Mouse (Mus musculus): ENCODE data around the gene Srsf10. TPM values are rescaled to one million over a fixed set of nuclear protein-coding genes. Genes with fewer than 3 reads are reported as not detected.

Gene Srsf10
- polyA plus RNA-seq, 1 experiment from 2014 or later = 279 TPM

- ATAC-seq (ENCODE audit: low FRiP score, low read depth) = no peak
- WGBS = 16% methylated on average over 7 of the region's 7 CpGs
- H3K27ac ChIP-seq = no peak overlapping the region
Measured at GRCm38 (mm10) chr4:135857597-135858186, 2.1 kb downstream of the Srsf10 start.

DNA sequence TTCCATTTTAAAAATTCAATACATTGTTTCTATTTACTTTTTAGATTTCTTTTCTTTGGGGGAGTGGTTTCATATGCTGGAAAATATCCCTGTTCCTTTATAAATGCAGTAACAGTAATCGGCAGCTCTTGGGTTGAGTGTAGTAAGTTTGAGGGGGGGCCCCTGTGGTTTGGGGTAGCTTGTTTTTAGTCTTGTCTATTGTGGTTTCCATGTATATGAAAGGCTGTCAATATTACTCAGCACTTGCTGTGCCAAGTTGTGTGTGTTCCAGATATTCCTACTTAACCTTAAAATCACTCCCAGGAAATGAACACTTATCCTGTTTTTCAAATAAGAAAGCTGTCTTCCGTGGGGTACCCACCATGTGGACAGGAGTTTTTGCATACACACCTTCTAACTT, 13.4 kb downstream of the Srsf10 start:
- no peak overlapping the region for H3K4me2 ChIP-seq (replicated peaks)
- peaks cover 11% of the 10 kb centered on the region for H3K36me3 ChIP-seq
- peaks cover 20% of the 10 kb centered on the region for H3K4me1 ChIP-seq
- H3K27me3 ChIP-seq (replicated peaks) = no peaks in the 10 kb centered on the region
- no peak overlapping the region for H3K4me3 ChIP-seq
- H3K27ac ChIP-seq = no peak overlapping the region
- H3K9ac ChIP-seq = no peak overlapping the region
- ATAC-seq (ENCODE audit: low FRiP score, low read depth) = no peak
- WGBS = 78% methylated on average over 2 of the region's 2 CpGs
- H3K9me3 ChIP-seq = no peaks in the 10 kb centered on the region

More at GRCm38 (mm10) chr4:135857597-135858186, 2.1 kb downstream of the Srsf10 start:
- H3K4me1 ChIP-seq = peaks cover 24% of the 10 kb centered on the region
- H3K9me3 ChIP-seq = no peaks in the 10 kb centered on the region
- H3K36me3 ChIP-seq = no peaks in the 10 kb centered on the region; the same call in 1 of the 2 replicates
- peak overlapping the region; percentile 93 for H3K4me3 ChIP-seq
- H3K4me2 ChIP-seq (replicated peaks) = peak overlapping the region; percentile 78
- no peaks in the 10 kb centered on the region for H3K27me3 ChIP-seq (replicated peaks)
- peak overlapping the region; percentile 97 for H3K9ac ChIP-seq

DNA sequence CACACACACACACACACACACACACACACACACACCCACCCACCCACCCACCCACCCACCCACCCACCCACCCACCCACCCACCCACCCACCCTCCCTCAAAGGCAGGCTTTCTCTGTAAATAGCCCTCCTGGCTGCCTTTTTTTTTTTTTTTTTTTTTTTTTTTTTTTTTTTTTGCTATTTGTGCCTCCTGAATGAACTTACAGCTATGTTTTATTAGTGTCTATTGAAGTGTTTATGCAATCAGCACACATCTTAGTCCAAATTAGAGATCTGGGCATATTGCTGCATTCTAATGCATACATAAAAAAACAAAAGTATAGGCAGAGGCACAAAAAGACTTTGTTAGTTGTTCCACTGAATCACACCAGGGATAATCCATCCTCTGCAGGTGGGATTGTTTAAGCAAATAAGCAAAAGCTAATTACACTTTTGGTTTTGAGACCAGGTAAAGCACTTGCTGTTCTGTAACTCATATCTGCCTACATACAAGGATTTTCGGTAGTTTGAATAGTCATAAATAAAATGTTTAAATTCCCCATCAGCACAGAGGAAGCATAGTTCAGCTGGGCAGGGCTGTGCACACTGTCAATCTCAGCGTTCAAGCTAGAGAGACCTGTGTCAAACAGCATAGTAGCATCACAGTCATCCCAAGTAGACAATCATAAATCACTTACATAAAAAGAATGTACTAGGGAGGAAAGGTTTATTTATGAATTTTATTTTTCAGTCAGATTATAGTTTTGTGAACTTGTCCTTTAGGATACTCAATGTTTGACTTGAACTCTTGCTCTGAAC, 14.9 kb downstream of the Srsf10 start:
- Histone ChIP-seq H3K27me3 (replicated peaks) (no peaks in the 10 kb centered on the region), H3K27ac (no peak overlapping the region), H3K4me1 (peaks cover 34% of the 10 kb centered on the region), H3K4me3 (no peak overlapping the region), H3K9me3 (no peaks in the 10 kb centered on the region), H3K36me3 (peaks cover 11% of the 10 kb centered on the region), H3K4me2 (replicated peaks) (peak overlapping the region; percentile 49), H3K9ac (no peak overlapping the region)
- ATAC-seq (ENCODE audit: low FRiP score, low read depth) = no peak
- WGBS = 46% methylated on average over 2 of the region's 2 CpGs

DNA sequence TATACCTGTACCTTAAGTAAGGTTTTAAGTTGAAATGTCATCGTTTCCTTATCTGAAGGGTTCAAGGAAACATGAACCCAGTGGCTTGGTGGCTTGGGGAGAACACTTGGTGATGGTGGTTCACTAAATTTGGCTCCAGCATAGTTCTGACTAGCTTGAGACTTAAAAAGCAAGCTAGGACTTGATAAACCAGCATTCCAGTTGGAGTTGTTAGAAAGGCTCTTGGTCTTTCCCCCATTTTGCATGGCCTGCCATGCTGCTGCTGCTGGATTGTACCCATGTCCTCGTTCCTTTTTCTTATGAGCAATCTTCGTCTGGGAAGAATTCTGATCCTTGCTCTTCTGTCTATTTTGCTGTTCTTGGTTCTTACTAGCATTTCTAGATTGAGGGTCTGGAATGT, 16.5 kb downstream of the Srsf10 start:
- Histone ChIP-seq H3K9me3 (no peaks in the 10 kb centered on the region), H3K27ac (no peak overlapping the region), H3K4me1 (peaks cover 49% of the 10 kb centered on the region), H3K9ac (peak overlapping the region; percentile 89), H3K27me3 (replicated peaks) (no peaks in the 10 kb centered on the region), H3K4me2 (replicated peaks) (peak overlapping the region; percentile 79), H3K36me3 (peaks cover 11% of the 10 kb centered on the region), H3K4me3 (peak overlapping the region; percentile 72)
- 49% methylated on average over 3 of the region's 3 CpGs for WGBS
- ATAC-seq (ENCODE audit: low FRiP score, low read depth) = no peak

- Histone ChIP-seq H3K27ac (peak overlapping the region; percentile 98), H3K9ac (peak overlapping the region; percentile 89), H3K4me1 (peaks cover 50% of the 10 kb centered on the region), H3K27me3 (replicated peaks) (no peaks in the 10 kb centered on the region), H3K9me3 (no peaks in the 10 kb centered on the region), H3K4me2 (replicated peaks) (peak overlapping the region; percentile 79), H3K36me3 (peaks cover 11% of the 10 kb centered on the region), H3K4me3 (peak overlapping the region; percentile 72)
- no peak for ATAC-seq (ENCODE audit: low FRiP score, low read depth)
- WGBS = 13% methylated on average over 17 of the region's 17 CpGs
Measured at GRCm38 (mm10) chr4:135872589-135873391, 17.2 kb downstream of the Srsf10 start.

DNA sequence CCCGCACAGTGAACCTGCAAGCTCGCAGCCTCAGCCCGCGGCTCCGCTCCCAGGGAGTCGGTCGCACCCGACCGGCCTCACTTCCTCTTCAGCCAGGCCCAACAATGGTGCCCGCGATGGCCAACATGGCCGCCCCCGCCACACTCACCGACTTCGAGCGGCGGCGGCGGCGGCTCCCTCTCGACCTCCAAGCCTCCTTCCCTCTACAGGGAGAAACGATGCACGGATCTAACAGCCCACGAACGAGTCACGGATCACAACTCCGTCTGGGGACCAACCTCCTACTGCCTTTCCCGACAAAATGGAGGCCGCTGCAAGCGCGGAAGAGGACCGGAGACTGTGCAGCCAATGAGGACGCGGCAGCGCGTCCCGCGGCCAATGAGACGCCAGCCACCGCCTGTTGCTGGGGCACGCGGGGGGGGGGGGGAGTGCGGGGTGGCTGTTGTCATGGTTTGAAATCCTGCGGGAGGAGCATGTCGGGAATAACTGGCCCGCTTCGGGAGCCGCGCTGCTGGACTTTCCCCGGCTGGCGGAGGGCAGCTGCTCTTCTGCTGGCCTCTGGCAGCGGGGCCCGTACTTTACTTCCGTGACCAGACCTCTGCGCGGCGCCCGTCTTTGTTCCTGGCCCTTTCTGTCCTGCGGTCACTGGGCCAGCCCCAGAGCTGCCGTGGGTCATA, 18.1 kb downstream of the Srsf10 start, which contains the start of gene Pnrc2:
Gene Pnrc2, minus strand, starts transcription at position 325 of the 677 bp plus-strand sequence.
- under 1% methylated on average over 59 of the region's 60 CpGs for WGBS
- H3K9ac ChIP-seq = peak within 1 kb of the TSS; percentile 89
- H3K4me1 ChIP-seq = peaks cover 50% of the 10 kb centered on the region
- peak; percentile 93 for ATAC-seq (ENCODE audit: low FRiP score, low read depth)
- peaks cover 11% of the 10 kb centered on the region for H3K36me3 ChIP-seq
- H3K4me2 ChIP-seq (replicated peaks) = peak within 1 kb of the TSS; percentile 79
- peak within 1 kb of the TSS; percentile 98 for H3K27ac ChIP-seq
- H3K4me3 ChIP-seq = peak within 1 kb of the TSS; percentile 72
- no peaks in the 10 kb centered on the region for H3K27me3 ChIP-seq (replicated peaks)
- H3K9me3 ChIP-seq = no peaks in the 10 kb centered on the region

GRCm38 (mm10) chr4:135874564-135875535, 19.3 kb downstream of the Srsf10 start:
- 81% methylated on average over 10 of the region's 10 CpGs for WGBS
- Histone ChIP-seq H3K27ac (no peak overlapping the region; the same call in 1 of the 2 replicates), H3K36me3 (peaks cover 11% of the 10 kb centered on the region), H3K4me2 (replicated peaks) (peak overlapping the region; percentile 79; the same call in 1 of the 2 replicates), H3K9ac (peak overlapping the region; percentile 57; the same call in 1 of the 2 replicates), H3K4me3 (no peak overlapping the region), H3K4me1 (peaks cover 50% of the 10 kb centered on the region), H3K9me3 (no peaks in the 10 kb centered on the region), H3K27me3 (replicated peaks) (no peaks in the 10 kb centered on the region)
- ATAC-seq (ENCODE audit: low FRiP score, low read depth) = no peak

- Histone ChIP-seq H3K9ac (no peak overlapping the region), H3K4me1 (peaks cover 47% of the 10 kb centered on the region), H3K4me2 (replicated peaks) (peak overlapping the region; percentile 52; the same call in 1 of the 2 replicates), H3K4me3 (no peak overlapping the region), H3K36me3 (peaks cover 11% of the 10 kb centered on the region), H3K27ac (no peak overlapping the region), H3K27me3 (replicated peaks) (no peaks in the 10 kb centered on the region), H3K9me3 (no peaks in the 10 kb centered on the region)
- no peak for ATAC-seq (ENCODE audit: low FRiP score, low read depth)
- WGBS = 35% methylated on average over 7 of the region's 7 CpGs
Measured at GRCm38 (mm10) chr4:135875546-135875945, 20.0 kb downstream of the Srsf10 start.

- WGBS = 3% methylated on average over 9 of the region's 9 CpGs
- Histone ChIP-seq H3K27me3 (replicated peaks) (no peaks in the 10 kb centered on the region), H3K9me3 (no peaks in the 10 kb centered on the region), H3K27ac (no peak overlapping the region), H3K4me2 (replicated peaks) (peak overlapping the region; percentile 52), H3K4me3 (no peak overlapping the region), H3K9ac (0 out of 2 replicates have a peak overlapping the region, but pooled peaks have one; percentile 19), H3K4me1 (peaks cover 45% of the 10 kb centered on the region), H3K36me3 (peaks cover 11% of the 10 kb centered on the region)
- no peak for ATAC-seq (ENCODE audit: low FRiP score, low read depth)
Measured at GRCm38 (mm10) chr4:135875991-135876582, 20.5 kb downstream of the Srsf10 start.

DNA sequence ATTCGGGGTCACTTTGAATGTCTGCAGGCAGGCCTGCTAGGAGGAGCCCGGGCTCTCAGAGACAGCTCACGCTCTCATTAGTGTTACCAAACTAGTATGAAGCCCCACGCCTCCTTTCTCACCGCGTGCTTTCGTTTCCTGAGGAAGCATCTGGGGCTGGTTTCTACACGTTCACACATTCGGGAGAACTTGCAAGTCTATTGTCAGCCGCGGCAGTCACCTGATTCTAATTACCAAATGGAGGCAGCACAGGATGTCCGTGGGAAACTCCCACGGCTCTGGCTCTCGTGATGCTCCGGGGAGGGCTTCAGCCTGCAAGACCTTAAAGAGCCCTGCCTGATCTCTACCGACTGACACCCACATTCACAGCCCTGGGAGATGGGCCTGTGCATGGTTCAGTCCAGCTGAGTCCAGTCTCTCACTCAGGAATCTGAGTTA, 21.1 kb downstream of the Srsf10 start:
- WGBS = 2% methylated on average over 16 of the region's 16 CpGs
- Histone ChIP-seq H3K27me3 (replicated peaks) (no peaks in the 10 kb centered on the region), H3K9me3 (no peaks in the 10 kb centered on the region), H3K27ac (no peak overlapping the region), H3K36me3 (peaks cover 8% of the 10 kb centered on the region), H3K4me1 (peaks cover 42% of the 10 kb centered on the region), H3K4me2 (replicated peaks) (peak overlapping the region; percentile 52), H3K4me3 (no peak overlapping the region), H3K9ac (0 out of 2 replicates have a peak overlapping the region, but pooled peaks have one; percentile 19)
- ATAC-seq (ENCODE audit: low FRiP score, low read depth) = no peak

Measured in neural tube, embryonic 12.5 days (tissue).